Mouse (Mus musculus) embryonic stem cell, embryonic (primary cell): ENCODE data around the gene Unc5cl.

Source experiments
- CTCF ChIA-PET, 4 experiments: fragments of 300-600 bp in 2 of 4; fragments of 350-600 bp in 2 of 4; sonication (Branson Sonifier 250); formaldehyde crosslinking; loops; one replicate each; lab custom pipeline; 2022; ENCODE audit warnings: inconsistent platforms in 2 of 4; lab: Charles Lee
- POLR2A ChIA-PET, 4 experiments: fragments of 300-600 bp in 2 of 4; fragments of 350-600 bp in 2 of 4; sonication (Branson Sonifier 250); formaldehyde crosslinking; loops; one replicate each; lab custom pipeline; 2022; ENCODE audit warnings: antibody characterized with exemption in 4 of 4, inconsistent platforms in 1 of 4; lab: Charles Lee

The Unc5cl gene

DNA sequence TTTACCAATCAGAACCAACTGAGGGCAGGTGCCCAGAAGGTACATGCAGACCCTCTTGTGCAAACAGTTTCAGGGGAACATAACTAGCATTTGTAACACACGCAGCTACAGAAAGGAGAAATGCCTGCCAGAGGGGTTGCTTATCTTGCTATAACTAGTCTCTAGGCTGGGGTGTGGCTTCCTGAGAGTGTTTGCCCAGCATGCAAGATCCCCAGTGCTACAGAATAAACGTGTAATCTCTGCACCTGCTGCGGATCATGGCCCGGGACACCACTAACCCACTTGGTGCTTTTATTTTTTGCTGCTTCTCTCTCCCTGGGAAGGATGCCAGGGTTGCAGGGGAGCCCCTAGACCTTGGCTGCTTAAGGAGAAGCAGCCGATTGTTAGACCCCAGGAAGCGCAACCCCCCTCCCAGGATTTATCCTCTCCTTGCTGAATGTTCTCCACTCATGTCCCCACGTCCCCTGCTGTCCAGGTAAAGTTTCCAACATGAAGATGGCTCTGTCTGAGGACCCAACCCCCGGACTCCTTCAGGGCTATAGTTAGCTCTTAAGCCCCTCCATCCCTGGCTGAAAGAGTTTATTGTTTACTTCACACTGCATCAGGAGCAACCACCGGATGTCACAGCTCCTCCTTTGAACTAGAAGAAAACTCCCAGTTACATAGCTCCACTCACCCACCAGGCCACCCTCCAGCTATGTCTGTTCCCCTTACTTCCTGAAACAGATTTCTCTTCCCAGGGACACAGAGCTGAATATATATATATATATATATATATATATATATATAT, 28.7 kb upstream of the Unc5cl start:
- POLR2A ChIA-PET, result interaction anchor here in 3 of 4 experiments (0.6 to 6.1 kb wide), 20 partner anchors 10 to 190 kb away, joined by 3 to 45 read pairs (median 4); partner anchors contain the start of genes Nfya (in 3 of the 3) and Oard1 (in 3 of the 3)
- CTCF ChIA-PET, result interaction anchor here in 3 of 4 experiments (0.6 to 2.1 kb wide), 7 partner anchors 11 to 306 kb away, joined by 3 to 9 read pairs (median 3); no protein-coding TSS in a partner anchor

GRCm38 (mm10) chr17:48426991-48427750, 27.5 kb upstream of the Unc5cl start:
- POLR2A ChIA-PET, result interaction anchor here (0.5 to 6.1 kb wide), 18 partner anchors 9 to 395 kb away, joined by 3 to 45 read pairs (median 3); partner anchors contain the start of genes Nfya (in 3 of the 4) and Oard1 (in 3 of the 4)
- CTCF ChIA-PET, result interaction anchor here in 1 of 4 experiments (1.1 to 2.1 kb wide), 2 partner anchors 9 to 40 kb away, joined by 3 to 9 read pairs; no protein-coding TSS in a partner anchor

GRCm38 (mm10) chr17:48427852-48428530, 26.7 kb upstream of the Unc5cl start:
- POLR2A ChIA-PET, result interaction anchor here in 3 of 4 experiments (0.6 to 3.8 kb wide), 13 partner anchors 9 to 188 kb away, joined by 3 to 22 read pairs (median 4); partner anchors contain the start of genes Nfya (in 2 of the 3), Oard1 (in 2 of the 3), Tspo2 (in 1 of the 3) and Unc5cl (in 1 of the 3)

GRCm38 (mm10) chr17:48430394-48430793, 24.3 kb upstream of the Unc5cl start:
- POLR2A ChIA-PET, result interaction anchor here in 3 of 4 experiments (0.7 to 2.4 kb wide), 8 partner anchors 9 to 537 kb away, joined by 3 to 9 read pairs (median 4); partner anchors contain the start of gene Tspo2 (in 1 of the 3)
- CTCF ChIA-PET, result interaction anchor here in 1 of 4 experiments (0.6 kb wide), 1 partner anchor 526 kb away, joined by 5 read pairs; no protein-coding TSS in a partner anchor

More at GRCm38 (mm10) chr17:48427852-48428530, 26.7 kb upstream of the Unc5cl start:
- CTCF ChIA-PET, result interaction anchor here in 2 of 4 experiments (0.6 to 1.0 kb wide), 4 partner anchors 16 to 1471 kb away, joined by 3 to 11 read pairs (median 3); no protein-coding TSS in a partner anchor

DNA sequence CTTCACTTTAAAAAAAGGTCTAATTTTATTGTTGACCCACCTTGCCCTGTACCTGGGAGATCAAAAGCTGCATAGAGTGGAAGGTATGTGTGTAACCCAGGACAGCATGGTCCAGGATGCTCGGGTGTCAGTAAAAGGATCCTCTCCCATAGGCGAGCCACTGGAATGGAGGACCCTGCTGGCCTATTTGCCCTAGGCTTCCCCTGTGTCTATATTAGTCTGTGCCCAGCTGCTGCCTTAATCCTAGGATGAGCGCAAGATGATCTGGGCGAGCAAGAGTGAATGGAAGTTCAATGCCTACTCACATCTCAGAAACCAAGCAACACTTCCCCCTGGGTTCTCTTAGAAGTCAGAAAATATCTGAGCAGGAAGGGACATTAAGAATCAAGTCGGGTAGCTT, 23.6 kb upstream of the Unc5cl start:
- ChIA-PET POLR2A (interaction anchor here in 3 of 4 experiments (0.9 to 2.4 kb wide), 7 partner anchors 9 to 537 kb away, joined by 4 to 9 read pairs (median 5); partner anchors contain the start of gene Tspo2 (in 1 of the 3)), CTCF (interaction anchor here in 1 of 4 experiments (4.4 kb wide), 1 partner anchor 37 kb away, joined by 10 read pairs; no protein-coding TSS in a partner anchor)

DNA sequence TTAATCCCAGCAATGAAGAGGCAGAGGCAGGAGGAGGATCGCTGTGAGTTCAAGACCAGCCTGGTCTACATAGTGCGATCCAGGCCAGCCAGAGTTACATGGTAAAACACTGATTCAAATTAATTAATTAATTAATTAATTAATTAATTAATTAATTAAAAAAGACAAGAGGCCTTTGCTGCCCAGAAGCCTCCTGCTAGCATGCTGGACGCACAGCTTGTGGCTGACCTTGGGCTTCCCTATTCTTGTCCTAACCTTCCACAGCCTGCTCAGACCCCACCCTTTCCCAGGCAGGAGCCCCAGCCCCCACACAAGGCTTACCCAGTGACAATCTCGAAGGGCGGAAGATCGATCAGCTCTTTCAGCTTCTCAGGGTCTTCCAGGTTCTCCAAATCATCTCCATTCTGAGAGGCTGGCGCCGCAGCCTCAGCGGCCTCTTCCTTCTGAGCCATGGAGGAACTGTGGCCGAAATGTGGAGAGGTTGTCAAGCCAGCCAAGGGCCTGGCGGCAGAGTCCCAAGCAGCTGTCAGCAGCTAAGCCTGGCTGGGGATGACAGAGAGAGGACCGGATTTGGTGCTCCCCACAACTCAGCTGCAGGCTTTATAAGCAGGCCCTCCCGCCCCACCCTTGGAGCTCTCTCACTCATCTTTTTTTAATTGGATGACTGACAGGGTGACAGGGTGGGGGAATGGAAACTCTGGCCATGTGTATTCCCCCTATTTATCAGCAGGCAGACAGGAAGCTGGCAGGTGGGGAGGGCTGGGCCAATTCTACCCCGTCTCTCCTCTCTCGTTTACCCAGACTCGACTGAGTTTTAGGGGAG, 22.3 kb upstream of the Unc5cl start, which contains the start of gene Apobec2:
TSS of gene Apobec2 (minus strand) at position 773 of the 823 bp plus-strand sequence.
- ChIA-PET CTCF (interaction anchor here in 3 of 4 experiments (0.6 to 4.4 kb wide), 6 partner anchors 21 to 1765 kb away, joined by 3 to 10 read pairs (median 4); partner anchors contain the start of gene Unc5cl (in 1 of the 3)), POLR2A (interaction anchor here in 3 of 4 experiments (0.6 to 4.1 kb wide), 17 partner anchors 9 to 1540 kb away, joined by 3 to 26 read pairs (median 4); partner anchors contain the start of genes Nfya (in 1 of the 3) and Oard1 (in 1 of the 3))

DNA sequence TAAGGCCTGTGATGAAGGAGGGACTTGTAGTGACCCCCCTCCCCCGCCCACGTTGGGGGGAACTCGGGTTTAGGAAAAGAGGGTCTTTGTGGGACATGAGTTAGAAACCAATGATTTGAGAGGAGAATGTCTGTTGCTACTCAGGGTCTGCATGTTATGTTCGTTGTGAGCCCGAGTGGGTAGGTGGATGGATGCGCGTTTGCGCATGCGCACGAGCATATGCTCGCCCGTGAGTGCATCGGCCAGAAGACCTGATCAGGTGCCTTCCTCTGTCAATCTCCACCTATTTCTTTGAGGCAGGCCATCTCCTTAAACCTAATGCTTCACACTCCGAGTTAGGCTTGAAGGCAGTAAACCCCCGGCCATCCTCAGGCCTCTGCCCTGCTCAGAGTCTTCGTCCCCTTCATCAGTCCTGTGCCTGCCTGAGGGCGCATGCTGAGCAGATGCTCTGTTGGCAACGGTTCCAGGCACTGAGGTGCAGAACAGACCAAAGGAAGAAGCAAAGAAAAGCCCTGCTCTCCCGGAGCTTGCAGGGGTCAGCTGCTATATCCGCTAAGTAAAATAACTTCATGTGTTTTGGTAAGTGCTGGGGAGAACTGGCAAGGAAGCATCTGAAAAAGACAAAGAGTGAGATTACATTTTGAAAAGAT, 21.6 kb upstream of the Unc5cl start:
- ChIA-PET POLR2A (interaction anchor here in 3 of 4 experiments (0.6 to 4.1 kb wide), 18 partner anchors 8 to 1541 kb away, joined by 3 to 26 read pairs (median 4); partner anchors contain the start of genes Nfya (in 1 of the 3), Oard1 (in 1 of the 3) and Tspo2 (in 1 of the 3)), CTCF (interaction anchor here in 3 of 4 experiments (0.6 to 4.4 kb wide), 13 partner anchors 12 to 1766 kb away, joined by 3 to 24 read pairs (median 5); partner anchors contain the start of genes Nfya (in 1 of the 3), Oard1 (in 1 of the 3), Tspo2 (in 1 of the 3) and Unc5cl (in 1 of the 3))

- CTCF ChIA-PET, result interaction anchor here in 3 of 4 experiments (0.6 to 4.4 kb wide), 17 partner anchors 9 to 498 kb away, joined by 3 to 24 read pairs (median 5); partner anchors contain the start of genes Lrfn2 (in 1 of the 3), Nfya (in 1 of the 3), Oard1 (in 1 of the 3) and Tspo2 (in 1 of the 3)
- POLR2A ChIA-PET, result interaction anchor here in 2 of 4 experiments (0.6 to 4.1 kb wide), 16 partner anchors 10 to 678 kb away, joined by 3 to 26 read pairs (median 6); partner anchors contain the start of genes Nfya (in 2 of the 2), Oard1 (in 2 of the 2), Tspo2 (in 2 of the 2) and Unc5cl (in 1 of the 2)
Observed at GRCm38 (mm10) chr17:48433689-48434330, 20.9 kb upstream of the Unc5cl start.

DNA sequence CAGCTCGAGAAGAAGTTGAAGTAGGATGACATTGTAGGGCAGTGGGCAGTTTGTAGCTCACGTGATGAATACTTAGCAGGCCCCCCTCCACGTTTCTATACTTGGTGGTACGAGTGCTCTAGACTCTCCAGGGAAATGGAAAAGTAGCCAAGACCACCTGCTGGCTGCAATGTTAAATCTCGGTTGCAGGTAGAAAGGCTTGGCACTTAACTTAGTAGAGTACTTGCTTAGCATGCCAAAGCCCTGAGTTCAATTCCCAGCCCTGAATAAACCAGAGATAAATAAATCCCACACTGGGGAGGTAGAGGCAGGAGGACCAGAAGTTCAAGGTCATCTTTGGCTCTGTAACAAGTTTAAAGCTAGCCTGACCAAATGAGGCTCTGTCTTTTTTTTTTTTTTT, 20.2 kb upstream of the Unc5cl start:
- POLR2A ChIA-PET, result interaction anchor here in 3 of 4 experiments (0.7 to 4.1 kb wide), 17 partner anchors 9 to 56 kb away, joined by 3 to 26 read pairs (median 6); partner anchors contain the start of genes Tspo2 (in 2 of the 3) and Unc5cl (in 1 of the 3)
- CTCF ChIA-PET, result interaction anchor here in 3 of 4 experiments (0.9 to 4.4 kb wide), 11 partner anchors 9 to 333 kb away, joined by 3 to 24 read pairs (median 6); partner anchors contain the start of genes Nfya (in 1 of the 3) and Oard1 (in 1 of the 3)

- POLR2A ChIA-PET, result interaction anchor here in 2 of 4 experiments (0.7 to 2.6 kb wide), 14 partner anchors 9 to 161 kb away, joined by 3 to 22 read pairs (median 4); partner anchors contain the start of genes Tspo2 (in 1 of the 2) and Unc5cl (in 1 of the 2)
- CTCF ChIA-PET, result interaction anchor here in 1 of 4 experiments (1.5 kb wide), 1 partner anchor 10 kb away, joined by 9 read pairs; no protein-coding TSS in a partner anchor
Observed at GRCm38 (mm10) chr17:48436487-48436886, 18.2 kb upstream of the Unc5cl start.

DNA sequence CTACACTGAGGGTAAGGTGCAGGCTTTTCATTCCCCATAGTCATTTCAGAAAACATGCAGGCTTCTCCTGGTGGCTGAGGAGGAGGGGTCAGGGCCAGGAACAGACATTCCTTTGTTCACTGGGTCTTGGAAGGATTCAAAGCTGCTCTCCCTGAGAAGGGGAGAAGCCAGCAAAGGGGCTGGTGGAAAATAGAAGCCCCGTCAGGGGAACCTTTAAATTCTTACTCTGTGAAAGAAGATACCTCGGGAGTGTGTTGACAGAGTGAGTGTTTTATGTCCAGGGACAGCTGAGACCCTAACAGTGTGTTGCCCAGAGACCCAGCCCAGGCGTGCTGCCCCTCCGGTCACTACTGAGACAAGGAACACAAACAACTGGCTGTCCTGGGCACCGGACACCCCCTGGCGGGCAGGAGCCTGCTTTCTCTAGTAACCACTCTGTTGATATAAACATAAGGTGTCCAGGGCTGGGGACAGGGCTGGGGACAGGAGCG, 17.2 kb upstream of the Unc5cl start:
- CTCF ChIA-PET, result interaction anchor here in 1 of 4 experiments (1.5 kb wide), 1 partner anchor 11 kb away, joined by 9 read pairs; no protein-coding TSS in a partner anchor
- POLR2A ChIA-PET, result interaction anchor here in 2 of 4 experiments (1.0 to 2.6 kb wide), 9 partner anchors 9 to 162 kb away, joined by 3 to 22 read pairs (median 4); partner anchors contain the start of genes Tspo2 (in 1 of the 2) and Unc5cl (in 1 of the 2)

GRCm38 (mm10) chr17:48442745-48443457, 11.8 kb upstream of the Unc5cl start:
- POLR2A ChIA-PET, result interaction anchor here (0.6 to 2.8 kb wide), 29 partner anchors 9 to 208 kb away, joined by 3 to 26 read pairs (median 4); partner anchors contain the start of genes Apobec2 (in 2 of the 4), Tspo2 (in 1 of the 4) and Unc5cl (in 1 of the 4)
- CTCF ChIA-PET, result interaction anchor here in 3 of 4 experiments (0.6 to 2.8 kb wide), 18 partner anchors 9 to 650 kb away, joined by 3 to 14 read pairs (median 4); partner anchors contain the start of gene Unc5cl (in 2 of the 3)
